Mouse (Mus musculus) CD8-positive naive resting alpha-beta T cell, adult 2 months (primary cell): ENCODE measurements around the gene Pde4c.
A peak's percentile ranks its signal among the peaks of the same experiment; 100 is the strongest.

ENCODE experiments used
- DNase-seq, 2 experiments: peaks; one replicate each; pipeline ENCODE4 v3.0.0; 2022; ENCODE audit warnings: low read depth in 2 of 2, low spot score in 2 of 2

Gene Pde4c

GRCm38 (mm10) chr8:70697366-70698250 lies 25.9 kb upstream of the Pde4c start:
- no peak for DNase-seq

- peak; percentile 100 for DNase-seq
Observed at GRCm38 (mm10) chr8:70698310-70699109, 25.0 kb upstream of the Pde4c start, which contains the start of gene Jund. Gene Jund (plus strand): TSS chr8:70698949.

- no peak for DNase-seq
Observed at GRCm38 (mm10) chr8:70699116-70699833, 24.2 kb upstream of the Pde4c start.

- DNase-seq: peak; percentile 71 to 73
Observed at GRCm38 (mm10) chr8:70699834-70700554, 23.5 kb upstream of the Pde4c start.

- DNase-seq: peak; percentile 72 to 80
Observed at GRCm38 (mm10) chr8:70700555-70700922, 23.0 kb upstream of the Pde4c start.

- DNase-seq: peak in 1 of 2 experiments; percentile 33
Observed at GRCm38 (mm10) chr8:70701048-70701981, 22.2 kb upstream of the Pde4c start.

GRCm38 (mm10) chr8:70701982-70702841 lies 21.3 kb upstream of the Pde4c start:
- no peak for DNase-seq

- DNase-seq: no peak
Observed at GRCm38 (mm10) chr8:70702842-70703182, 20.7 kb upstream of the Pde4c start.

- DNase-seq: no peak
Observed at GRCm38 (mm10) chr8:70703287-70703686, 20.2 kb upstream of the Pde4c start, which contains the start of gene Iqcn. Gene Iqcn (plus strand): TSS chr8:70703457.

GRCm38 (mm10) chr8:70708281-70708680 lies 15.2 kb upstream of the Pde4c start:
- no peak for DNase-seq

- no peak for DNase-seq
Observed at GRCm38 (mm10) chr8:70709794-70710193, 13.7 kb upstream of the Pde4c start.

- DNase-seq: no peak
Observed at GRCm38 (mm10) chr8:70710296-70710695, 13.2 kb upstream of the Pde4c start.

GRCm38 (mm10) chr8:70711041-70711440 lies 12.5 kb upstream of the Pde4c start:
- no peak for DNase-seq

- no peak for DNase-seq
Observed at GRCm38 (mm10) chr8:70713991-70714390, 9.5 kb upstream of the Pde4c start.

- DNase-seq: no peak
Observed at GRCm38 (mm10) chr8:70715086-70715485, 8.4 kb upstream of the Pde4c start.

GRCm38 (mm10) chr8:70716521-70717400 lies 6.8 kb upstream of the Pde4c start:
- no peak for DNase-seq

- DNase-seq: peak; percentile 69 to 75
Observed at GRCm38 (mm10) chr8:70718297-70718696, 5.2 kb upstream of the Pde4c start, which contains the start of gene Gm3336. Gene Gm3336 (plus strand): TSS chr8:70718543.
